Mouse (Mus musculus) kidney, adult 11 months (tissue): Measurements from ENCODE around the gene Grid2.

Source experiments
- DNase-seq: peaks from one replicate; pipeline ENCODE4 v3.0.0; 2022

The Grid2 gene

DNA sequence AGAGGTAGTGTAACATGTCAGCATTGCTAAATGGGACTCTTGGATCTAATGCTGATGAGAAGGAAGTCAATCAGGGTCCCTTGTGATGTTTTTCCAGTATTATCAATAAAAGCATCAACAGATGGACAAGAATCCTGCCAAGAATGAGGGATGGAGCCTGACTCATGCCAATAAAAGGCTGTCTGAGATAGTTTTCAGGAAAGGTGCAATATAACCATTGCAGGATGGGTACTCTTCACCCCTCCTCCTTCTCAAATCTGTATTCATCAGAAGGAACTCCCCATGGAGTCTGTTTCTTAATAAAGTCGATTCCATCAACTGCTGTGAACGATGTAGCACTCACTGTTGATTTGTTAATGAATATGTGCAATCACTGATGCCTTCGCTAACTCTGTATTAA is 403.7 kb downstream of the Grid2 start:
- no peak for DNase-seq

DNA sequence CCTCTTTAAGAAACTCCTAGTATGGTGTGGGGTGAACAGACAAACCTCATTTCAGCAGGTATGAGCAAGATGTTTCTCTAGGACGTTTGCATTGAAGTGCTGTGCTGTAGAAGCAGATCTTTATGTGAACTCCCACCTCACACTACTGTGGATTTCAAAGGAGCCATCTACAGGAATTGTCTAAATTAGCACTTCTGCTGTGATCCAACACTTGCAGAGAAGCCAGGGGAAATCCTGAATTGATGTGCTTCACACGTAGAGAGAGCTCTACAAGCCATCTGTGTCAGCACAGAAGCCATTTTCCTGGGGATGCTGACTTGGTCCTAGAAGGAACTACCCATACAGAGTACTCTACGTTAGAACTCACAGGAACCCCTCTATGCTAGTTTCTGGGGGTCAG is 430.0 kb downstream of the Grid2 start:
- DNase-seq: no peak

DNA sequence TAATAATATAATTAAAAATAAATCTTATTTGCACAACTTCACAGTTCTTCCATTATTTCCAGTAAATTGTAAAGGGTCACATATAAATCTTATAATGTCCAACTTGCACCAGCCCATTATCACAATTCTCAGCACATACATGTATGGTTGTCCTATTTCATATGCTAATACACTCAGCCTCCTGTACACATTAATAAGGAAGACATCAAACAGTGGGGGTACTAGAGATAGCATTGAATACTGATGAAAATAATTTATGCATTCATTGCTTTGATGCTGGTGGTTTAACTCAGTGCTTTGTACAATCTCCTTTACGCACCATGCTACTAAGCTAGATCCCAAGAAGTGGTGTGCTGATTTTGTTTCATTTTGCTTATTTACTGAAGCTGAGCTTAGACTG is 446.0 kb downstream of the Grid2 start:
- no peak for DNase-seq

DNA sequence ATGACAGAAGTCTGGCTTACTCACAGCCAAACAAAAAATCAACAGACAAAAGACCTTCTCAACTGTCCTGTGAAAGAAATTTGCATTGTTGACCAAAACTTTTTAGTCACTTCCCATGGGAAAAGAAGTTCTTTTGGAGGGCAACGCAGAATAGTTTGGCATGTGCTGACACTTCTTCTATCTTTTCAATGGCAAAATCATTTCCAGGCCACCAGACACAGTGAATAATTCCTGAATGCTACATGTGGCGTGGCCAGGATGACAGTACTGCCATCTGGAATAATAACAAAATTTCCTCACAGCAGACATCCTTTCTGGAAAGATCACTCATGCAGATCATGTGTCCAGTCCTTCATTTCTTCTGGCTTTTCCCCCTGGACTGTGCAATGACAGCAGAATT is 478.1 kb downstream of the Grid2 start:
- no peak for DNase-seq

DNA sequence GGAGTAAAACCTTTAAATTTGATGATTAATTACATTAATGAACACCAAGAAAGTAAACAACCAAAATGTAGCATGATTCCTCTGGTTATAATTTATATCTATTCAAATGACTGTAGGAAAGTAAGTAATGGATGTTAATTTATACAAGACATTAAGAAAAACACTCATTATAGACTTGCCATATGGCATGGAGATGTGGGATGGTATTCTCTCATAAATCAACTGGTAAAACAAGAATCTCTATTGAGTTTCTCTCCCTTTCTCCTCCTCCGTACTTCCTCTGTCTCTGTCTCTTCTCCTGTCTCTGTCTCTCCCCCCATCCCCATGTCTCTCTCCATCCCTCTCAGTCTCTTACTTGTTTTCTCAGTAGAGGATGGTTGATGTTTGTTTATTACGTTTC is 506.9 kb downstream of the Grid2 start:
- DNase-seq: no peak

DNA sequence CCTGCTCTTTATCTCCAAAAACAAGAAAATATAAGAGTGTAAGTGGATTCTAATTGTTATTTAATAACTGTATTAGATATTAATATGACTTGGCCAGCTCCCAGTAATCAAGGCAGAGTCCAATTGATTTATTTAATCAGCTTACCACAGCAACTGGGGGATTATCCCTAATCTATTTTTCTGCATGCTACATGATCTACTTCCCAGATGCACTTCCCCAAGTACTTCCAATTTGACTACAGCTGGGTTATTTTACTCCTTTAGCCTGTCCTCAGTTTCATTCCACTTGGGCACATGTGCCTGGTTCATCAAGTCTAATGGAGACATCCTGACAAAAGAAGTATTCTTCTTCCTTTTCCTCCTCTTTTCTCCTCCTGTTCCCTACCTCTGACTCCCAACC is 539.0 kb downstream of the Grid2 start:
- DNase-seq: no peak

DNA sequence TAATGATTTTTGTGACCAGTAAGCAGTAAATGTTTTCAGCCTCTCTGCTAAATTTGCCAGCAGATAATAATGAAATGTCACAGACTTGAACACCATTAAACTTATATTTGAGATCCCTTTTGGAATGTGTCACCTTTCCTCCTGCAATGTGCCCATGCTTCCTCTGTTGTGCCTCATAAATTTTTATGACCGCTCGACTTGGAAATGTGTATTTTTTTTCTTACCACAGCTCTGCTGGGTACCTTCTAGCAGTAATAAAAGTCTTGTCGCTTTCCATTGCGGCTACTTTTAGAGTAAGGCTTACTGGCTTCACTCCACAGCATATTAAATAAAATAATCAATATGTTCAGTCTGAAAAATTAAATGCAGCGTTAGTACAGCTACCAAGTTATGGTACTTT is 564.6 kb downstream of the Grid2 start:
- peak; percentile 1 for DNase-seq

DNA sequence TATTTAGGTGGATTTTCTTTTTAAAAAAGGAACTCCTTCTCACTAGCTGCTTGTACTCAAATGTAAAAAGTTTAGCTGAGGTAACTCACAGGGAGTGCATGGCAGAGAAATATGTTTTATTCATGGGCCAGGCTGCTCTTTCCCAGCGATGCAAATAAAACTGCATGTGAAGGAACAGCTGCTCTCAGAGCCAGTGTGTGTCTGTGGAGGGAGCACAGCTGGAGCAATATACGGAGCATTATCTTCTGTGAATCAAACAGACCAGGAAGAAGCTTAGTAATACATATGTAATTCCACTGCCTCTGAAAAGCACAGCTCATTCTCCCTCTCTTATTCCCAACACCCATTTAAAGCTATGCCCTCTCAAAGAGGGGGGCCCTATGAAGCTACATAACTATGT is 607.0 kb downstream of the Grid2 start:
- no peak for DNase-seq

DNA sequence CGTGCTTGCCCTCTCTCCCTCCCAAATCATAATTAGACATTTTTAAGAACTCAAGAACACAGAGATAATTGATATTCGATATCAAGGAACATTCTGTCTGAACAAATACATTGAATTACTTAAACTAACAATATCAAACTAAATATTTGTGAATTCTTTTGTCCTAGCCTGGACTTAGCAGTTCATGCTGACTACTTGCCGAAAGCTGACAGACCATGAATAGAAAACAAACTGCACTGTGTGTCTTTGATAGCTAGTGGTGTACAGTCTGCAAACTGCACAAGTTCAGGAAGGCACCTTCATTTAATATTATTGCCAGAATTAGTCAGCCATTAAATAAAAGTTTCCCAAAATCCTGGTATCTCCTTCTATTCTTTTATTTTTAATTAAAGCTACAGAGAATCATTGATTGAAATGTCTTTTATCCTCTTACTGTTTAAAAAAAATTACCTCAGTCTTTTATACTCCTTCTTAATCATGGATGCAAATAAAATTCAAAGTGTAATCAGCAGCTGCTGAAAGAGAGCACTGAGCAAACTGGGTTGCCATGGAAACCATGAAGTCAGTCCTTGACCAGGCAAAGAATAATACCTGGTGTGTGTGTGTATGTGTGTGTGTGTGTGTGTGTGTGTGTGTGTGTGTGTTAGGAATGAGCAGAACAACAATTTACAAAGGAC is 621.5 kb downstream of the Grid2 start:
- DNase-seq: no peak

DNA sequence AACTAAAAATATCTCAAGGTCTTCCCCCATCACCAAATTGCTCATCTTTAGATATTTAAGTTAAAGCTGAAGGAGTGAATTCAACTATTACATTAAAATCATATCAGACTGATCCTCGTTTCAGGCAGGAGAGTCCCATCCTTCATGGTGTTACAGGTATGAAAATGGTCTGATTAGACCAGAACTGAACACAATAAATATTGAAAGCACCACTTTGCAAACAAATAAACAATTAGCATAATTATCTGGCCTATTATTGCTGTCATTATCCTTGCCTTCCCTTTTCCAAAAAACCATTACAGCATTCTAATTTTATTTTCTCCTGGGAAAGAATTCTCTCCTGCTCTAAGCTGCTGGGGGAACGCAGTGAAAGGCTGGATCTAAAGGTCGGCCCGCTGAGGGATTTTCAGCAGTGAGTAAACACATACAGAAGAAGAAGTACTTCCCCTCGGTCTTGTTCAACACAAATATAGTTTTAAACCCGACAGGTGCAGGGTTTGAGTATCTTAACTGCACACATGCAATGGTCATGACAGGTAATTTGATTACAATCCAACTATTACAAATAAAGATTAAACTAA is 622.2 kb downstream of the Grid2 start:
- DNase-seq: no peak

DNA sequence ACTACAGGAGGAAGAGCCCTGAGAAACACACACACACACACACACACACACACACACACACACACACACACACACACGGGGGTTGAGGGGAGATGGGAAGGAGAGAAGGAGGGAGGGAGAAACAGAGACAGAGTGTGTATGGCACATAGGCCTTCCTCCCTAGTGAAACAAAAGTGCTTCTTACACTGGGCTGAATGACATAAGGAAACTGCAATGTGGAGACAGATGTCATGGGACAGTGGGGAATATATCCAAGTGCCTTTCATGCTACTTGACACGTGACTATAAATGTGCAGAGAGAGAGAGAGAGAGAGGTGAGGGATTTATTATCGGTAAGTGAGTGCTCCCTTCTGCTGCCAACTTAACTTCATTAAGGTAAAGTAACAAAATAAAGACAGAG is 639.0 kb downstream of the Grid2 start:
- no peak for DNase-seq

DNA sequence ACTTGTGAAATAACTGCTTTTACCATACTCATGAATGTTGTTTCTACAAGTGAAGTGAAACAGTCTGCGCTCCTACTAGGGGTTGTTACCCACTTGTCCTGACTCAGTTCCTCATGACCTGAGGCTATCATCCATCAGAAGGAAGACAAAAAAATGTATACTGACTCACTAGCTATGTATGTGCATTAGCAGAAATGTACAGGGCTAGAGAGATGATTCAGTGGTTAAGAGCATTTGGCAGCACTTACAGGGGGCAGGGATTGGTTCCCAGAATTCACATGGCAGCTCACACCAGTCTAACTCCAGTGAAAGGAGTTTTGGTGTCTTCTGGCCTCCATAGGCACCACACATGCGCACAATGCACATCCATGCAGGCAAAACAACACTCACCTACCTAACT is 642.5 kb downstream of the Grid2 start:
- no peak for DNase-seq

DNA sequence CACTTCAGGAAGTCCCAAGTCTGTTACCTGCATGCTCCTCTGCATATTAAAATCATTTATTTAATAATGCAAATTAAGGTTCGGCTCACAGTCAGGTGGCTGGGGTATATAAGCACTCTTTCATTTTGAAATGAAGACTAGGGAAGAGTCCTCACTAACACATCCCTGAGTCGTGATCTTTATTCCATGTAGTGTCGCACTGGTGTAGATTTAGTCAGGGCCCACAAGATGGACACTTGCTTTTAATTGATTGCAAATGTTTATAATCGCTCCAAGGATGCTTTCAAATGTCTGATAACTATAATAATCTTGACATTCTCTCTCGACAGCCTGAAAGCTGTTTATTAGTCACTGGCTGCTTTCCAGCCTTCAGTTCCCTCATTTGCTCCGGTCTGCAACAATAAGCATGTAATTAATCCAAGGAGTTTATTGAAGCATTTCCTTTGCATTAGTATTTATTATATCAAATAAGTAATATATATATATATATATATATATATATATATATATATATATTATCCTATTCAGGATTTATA is 661.4 kb downstream of the Grid2 start:
- DNase-seq: no peak

DNA sequence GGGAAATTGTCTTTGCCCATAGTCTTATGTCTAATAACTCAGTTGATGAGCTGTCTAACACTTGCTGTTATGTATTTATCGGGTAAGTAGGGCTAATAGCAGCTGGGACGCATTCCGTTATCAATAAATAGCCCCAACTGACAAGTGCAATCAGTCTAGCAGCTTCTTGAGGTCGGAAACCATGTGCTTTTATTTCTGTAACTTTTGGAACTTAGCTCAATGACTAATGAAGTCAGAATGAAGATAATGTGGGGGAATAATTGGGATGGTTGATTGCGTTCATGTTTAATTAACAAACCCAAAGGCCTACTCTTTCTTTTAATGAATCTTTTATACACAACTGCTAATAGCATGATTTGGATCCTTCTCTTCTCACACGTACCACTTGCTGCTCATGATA is 666.3 kb downstream of the Grid2 start:
- no peak for DNase-seq

DNA sequence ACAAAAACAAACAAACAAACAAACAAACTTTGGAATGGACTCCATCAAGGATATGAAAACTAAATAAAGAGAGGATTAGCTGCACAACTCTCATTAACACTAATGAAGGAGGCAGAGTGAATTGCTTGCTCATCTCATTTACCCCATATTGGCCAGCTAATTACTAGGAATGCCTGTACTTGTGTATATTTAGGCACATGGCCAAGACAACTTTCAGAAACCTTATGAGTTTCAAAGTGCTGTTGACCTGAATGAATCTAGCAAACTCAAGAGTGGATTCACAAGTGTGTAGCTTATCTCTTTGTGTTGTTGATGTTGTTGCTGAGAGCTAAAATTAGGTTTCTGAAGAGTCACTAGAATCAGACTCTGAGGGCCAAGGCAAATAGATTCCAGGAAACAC is 675.5 kb downstream of the Grid2 start:
- no peak for DNase-seq

DNA sequence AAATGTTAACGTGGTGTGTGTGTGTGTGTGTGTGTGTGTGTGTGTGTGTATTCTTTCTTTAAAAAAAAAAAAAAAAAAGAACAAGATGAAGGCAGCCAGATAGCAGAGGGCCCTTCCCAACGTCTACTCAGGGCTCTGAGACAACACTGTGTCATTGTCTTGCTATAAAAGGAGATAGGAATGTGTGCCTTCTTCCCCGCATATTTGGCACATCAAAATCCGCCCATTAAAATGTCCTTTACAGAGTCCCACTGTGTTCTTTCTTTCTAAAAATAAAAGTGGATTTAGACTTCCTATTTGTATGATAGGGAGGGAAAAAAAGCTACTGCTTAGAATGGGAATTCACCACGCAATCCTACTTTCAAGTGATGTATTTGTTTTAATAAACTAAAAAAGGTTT is 691.0 kb downstream of the Grid2 start:
- DNase-seq: no peak

DNA sequence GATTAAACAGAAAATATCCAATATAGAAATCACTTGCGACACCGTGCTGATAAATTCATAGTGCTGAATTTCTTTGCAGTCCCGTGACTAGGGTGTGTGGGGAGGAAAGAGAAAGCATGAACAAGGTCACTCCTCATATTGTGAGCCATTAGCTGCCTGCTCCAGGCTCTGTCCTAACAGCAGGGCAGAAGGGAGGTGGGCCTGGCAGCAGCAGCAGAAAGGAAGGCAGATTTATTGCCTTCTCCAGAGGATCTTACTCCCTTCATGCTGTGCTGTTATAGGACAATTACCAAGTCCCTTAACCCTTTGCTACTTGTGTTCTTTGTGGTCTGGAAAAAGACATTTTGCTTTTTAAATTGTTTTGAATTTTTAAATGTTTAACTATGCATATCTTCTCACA is 708.1 kb downstream of the Grid2 start:
- DNase-seq: no peak

DNA sequence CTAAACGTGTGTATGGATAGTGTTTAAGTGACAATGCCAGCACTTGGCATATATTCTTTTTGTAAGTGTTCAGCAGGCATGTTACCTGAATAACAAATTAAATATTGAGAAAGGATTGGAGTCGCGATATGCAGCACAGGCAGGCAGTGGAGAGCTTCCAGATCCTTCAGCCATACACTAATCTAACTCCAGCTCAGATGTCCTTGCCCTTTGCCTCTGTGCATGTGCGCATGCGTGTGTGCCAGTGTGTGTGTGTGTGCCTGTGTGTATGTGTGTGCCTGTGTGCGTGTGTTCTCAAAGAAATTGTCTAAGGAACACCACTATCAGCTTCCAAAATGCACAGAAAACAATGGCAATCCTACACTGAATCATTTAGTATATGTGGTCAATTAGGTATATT is 708.6 kb downstream of the Grid2 start:
- DNase-seq: no peak

DNA sequence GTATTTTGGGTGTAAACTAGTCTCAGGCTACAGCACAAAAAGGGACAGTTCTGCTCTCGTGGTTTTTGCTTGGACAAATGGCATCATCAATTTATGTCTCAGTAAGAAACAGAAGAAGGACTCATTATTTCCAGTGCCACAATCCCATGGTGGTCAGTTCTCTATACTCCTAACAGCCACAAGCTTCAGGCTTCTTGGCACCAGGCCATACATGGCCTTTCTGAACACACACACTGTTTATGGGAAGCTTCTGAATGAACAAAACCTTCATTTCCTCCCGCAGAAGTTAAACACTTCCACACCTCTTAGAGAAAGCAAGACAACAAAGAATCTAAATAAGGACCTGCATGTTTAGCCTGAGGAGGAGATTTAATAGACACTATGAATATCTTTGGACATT is 709.1 kb downstream of the Grid2 start:
- DNase-seq: no peak

DNA sequence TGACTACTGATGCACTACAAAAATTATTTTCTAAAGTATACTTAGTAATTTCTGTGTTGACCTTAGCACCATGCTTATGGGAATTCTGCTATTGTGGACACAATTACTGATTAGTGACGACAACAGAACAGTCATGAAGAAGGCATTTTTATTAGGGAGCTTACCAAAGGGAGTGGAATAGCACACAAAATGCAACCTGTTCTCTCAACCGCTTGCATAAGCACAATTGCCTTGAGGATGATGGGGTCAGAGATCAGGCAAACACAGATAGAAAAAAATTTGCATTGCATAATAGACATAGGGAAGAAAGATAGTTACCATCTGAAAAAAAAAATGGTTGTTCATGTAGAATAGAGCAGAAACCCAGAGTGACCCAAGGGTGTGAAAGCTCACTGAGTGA is 790.4 kb downstream of the Grid2 start:
- DNase-seq: no peak

DNA sequence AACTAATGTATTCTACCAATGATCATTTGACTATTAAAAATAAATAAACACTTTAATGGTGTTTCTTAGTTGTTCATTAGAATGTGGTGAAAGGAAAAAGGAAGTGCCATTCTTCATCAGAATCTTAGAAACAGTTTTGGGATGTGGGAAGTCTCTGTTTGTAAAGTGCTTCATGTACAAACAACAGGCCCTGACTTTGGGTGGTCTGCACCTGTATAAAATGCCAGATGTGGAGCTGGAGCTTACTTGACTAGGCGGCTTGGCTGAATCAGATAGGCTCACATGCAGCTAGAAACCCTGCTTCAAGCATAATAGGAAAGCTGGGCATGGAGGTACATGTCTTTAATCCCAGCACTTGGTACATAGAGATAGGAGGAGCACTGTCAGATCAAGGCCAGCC is 791.1 kb downstream of the Grid2 start:
- no peak for DNase-seq

DNA sequence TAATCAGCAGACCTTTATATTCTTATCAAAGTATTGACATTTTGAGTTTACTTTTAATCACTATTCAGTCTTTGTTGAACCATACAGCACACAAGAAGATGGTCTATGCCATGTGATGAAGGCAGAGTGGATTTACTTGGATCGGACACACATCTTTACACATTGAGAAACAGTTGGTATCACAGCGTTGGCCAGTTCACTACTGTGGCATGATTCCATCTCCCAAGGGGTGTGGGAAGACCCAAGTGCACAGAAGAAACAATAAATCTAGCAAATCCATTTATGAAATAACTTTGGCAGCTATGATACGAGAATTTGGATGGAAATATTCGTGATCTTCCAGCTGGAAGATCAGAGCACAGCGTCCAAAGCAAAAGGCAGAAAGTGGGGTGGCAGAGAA is 792.3 kb downstream of the Grid2 start:
- no peak for DNase-seq

DNA sequence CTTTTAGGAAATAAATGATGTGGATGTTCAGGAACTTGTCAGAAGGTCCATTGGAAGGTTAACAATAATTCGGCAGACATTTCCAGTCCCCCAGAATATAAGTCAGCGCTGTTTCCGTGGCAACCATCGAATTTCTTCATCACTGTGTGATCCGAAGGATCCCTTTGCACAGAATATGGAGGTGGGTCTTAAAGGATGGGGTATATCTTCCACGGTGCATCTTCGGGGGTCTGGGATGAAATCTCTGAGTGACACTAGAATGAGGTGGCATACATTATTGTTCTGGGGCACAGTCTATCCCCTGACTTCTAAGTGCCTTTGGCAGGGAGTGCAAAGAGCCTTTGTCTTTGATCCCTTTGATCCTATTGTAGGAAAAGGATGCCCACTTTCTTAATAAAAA is 808.2 kb downstream of the Grid2 start:
- no peak for DNase-seq

DNA sequence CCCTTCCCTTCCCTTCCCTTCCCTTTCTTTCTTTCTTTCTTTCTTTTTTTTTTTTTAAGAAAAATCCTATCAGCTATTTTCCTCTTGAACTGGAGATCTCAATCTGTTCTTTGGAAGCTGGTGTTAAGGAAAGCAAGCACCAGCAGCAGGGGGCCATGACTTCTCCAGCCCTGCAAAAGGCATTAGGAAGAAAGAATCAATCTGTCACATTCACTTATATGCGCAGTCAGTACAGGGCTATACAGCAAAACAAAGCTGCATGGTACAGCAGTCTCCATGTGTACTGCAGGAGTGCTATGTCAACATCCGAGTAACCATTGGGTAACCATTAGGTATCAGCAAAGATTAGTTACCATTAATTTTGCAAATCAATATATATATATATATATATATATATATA is 809.0 kb downstream of the Grid2 start:
- no peak for DNase-seq

DNA sequence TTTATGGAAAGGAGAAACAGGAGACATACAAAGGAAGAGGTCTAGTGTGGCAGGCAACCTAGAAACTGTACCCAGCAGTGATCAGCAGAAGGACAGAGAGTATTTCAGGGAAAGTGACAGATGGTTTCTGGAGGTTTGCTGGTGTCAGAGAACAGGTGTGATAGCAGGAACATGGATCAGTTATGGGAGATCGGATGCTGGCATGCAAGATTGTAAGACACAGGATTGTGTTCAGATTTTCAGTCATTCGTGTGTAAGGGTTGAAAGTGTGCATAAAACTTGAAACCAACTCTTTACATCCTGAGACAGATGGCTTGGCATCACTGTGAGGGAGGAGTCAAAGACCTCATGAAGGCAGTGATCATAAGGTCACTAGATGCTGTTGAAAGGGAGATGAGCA is 817.7 kb downstream of the Grid2 start:
- no peak for DNase-seq
